Mouse (Mus musculus): ENCODE data around the gene Nebl.
"Not testable (repeated sequence)": the region's sequence is repeated elsewhere in the genome, so short reads cannot be mapped to it uniquely, and the experiment has no call there.

Gene Nebl

DNA sequence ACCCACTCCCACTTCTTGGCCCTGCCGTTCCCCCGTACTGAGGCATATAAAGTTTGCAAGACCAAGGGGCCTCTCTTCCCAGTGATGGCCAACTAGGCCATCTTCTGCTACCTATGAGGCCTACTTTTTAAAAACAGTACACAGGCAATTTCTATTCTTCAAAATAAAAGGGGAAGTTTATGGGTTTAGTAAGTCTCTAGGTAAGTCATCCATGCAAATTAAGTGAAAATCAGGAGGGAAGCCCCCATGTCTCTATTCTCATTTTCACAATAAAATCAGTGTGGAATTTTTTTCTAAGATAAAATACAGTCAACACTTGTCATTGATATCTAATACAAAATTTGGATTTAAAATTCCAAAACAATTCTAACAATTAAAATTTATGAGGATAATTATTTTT, 341.4 kb downstream of the Nebl start:
- DNase-seq: no peak

GRCm38 (mm10) chr2:17389379-17389778, 341.9 kb downstream of the Nebl start:
- DNase-seq: no peak

- DNase-seq: no peak
Observed at GRCm38 (mm10) chr2:17382227-17382626, 349.0 kb downstream of the Nebl start.

DNA sequence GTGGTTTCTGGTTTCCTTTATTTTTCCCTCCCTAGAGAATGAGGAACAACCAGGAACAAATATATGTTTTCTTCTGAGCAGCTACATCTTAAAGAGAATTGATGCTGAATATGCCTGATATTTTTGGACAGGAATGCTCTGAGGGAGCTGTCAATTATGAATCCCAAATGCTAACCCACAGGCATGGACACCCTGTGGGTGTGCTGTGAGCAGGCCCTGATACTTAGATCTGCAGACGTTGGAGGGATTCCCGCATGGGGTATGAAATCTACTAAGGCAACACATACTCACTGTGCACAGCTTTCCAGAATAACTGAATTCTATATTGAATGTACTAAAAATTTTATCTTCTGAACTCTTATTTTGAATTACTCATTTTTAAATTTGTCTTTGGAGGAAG, 355.3 kb downstream of the Nebl start:
- no peak for DNase-seq

DNA sequence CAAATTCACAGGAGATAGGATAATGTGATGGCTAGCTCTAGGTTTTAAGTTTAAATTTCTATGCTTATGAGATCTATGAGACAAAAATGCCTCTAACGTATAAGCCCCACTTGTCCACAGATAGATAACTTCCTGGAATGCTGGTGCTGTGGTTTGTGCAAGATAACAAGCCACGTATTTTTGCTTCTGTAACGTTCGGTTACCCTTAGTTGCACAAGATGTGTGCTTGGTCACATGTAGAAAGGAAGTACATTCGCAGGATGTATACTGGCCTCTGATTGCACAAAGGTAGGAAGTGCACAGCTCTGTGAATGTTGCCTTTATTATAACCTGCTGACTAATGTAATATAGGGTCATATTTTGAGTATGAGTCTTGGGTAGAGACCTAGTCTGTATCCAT, 365.6 kb downstream of the Nebl start:
- DNase-seq: no peak

DNA sequence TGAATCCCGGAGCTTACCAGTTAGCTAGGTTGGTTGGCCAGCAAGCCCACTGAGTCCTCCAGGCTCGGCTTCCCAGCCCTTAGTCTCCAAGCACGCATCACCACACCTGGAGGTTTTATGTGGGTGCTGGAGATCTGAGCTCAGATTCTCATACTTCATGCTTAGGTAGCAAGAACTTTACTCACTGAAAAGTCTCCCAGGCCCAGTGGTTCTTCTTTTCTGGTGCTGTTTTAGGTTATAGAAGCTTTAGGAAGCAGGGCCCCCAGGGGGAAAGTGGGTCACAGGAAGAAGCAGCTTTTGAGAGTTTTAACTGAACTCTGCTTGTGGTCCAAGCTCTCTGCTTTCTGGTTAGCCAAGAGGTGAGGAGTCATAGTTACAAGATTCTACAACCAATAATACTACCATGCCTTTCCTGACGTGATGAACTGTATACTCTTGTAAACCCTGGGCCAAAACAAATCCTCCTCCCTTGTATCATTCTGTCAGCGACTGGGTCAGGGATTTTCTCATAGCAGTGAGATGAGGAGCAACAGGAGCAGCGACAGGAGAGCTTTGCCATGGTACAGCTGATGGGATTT, 366.2 kb downstream of the Nebl start:
- peak in 1 of 2 experiments; percentile 9 for DNase-seq

DNA sequence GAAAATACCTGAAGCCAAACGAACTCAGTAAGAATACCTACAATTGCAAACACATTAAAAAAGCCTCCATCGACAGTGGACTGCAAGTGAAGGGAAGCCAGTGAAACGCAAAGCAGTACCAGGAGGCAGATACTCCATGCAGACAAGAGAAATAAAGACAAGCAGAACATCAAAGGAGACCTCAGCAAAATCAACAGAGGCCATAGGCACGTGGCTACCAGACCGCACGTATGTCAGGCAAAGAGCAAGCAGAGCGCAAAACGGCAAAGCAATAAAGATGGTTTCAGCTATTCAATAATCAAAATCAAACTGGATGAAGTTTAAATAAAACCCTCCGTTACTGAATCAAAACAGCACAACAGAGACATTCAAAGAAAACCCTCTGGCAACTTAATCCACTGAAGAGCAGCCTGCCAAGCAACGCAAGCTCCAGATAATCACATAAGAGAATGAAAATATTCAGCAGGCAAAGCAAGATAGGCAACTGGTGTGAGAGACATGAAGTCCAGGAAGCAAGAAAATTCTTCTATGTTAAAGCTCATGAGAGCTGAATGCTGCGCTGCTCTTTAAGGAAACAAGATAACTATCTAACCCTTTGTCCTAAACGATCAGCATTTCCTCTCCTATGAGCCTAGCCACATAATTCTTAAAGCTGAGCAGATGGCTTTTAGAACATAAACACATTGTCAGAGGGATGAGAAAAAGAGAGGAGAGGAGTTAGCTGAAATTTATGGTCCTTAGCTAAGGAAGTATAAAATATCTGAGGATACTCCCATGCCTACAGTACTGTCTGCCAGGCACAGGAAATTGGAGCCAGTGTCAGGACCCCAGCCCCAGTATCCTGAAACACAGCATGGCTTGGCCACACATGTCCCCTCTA, 367.7 kb downstream of the Nebl start:
- peak in 1 of 2 experiments; percentile 6 for DNase-seq

DNA sequence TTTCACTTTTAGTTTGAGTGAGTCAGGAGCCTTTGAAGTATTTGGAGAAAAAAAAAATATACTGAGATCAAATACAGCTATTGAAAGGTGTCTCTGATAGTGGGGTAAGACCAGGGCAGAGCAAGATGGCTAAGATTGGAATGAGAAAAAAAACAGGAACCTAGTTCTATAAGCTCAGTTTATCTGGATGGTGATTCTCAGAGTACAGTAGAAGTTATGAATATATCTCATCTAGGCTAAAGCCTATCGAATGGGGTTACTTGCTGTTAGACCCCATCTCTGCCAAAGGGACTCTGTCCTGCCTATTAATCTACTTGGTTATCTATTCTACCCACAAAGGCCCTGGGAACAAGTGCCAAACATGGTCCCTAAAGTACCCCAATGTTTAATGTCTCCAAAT, 369.1 kb downstream of the Nebl start:
- no peak for DNase-seq

GRCm38 (mm10) chr2:17344643-17345042, 386.6 kb downstream of the Nebl start:
- DNase-seq: no peak

- no peak for DNase-seq
Observed at GRCm38 (mm10) chr2:17335451-17335850, 395.8 kb downstream of the Nebl start.

GRCm38 (mm10) chr2:17326590-17326989, 404.7 kb downstream of the Nebl start:
- no peak for DNase-seq

DNA sequence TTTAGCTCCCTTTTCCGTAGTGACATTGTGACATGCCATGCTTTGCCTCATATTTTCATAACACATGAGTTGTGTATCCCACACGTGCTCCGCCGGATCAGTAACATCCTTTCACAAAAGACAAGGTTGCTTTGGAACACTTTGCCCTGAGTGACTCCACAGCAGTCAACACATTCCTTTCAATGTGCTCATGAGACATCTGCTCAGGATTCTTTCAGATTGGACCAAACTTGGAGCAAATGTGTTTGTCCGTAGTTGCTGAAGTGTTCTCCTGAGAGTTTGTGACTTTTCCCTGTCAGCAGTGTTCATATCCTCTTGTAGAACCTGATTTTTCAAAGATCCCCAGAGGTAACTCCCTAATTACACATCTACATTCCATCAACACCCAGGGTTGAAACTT, 414.4 kb downstream of the Nebl start:
- DNase-seq: no peak

- DNase-seq: no peak
Observed at GRCm38 (mm10) chr2:17301379-17301778, 429.9 kb downstream of the Nebl start.

GRCm38 (mm10) chr2:17297496-17297895, 433.8 kb downstream of the Nebl start:
- no peak for DNase-seq

- DNase-seq: not testable (repeated sequence)
Observed at GRCm38 (mm10) chr2:17295257-17295656, 436.0 kb downstream of the Nebl start.
